Mouse (Mus musculus): Measurements from ENCODE around the gene Rsph1.

The Rsph1 gene

DNA sequence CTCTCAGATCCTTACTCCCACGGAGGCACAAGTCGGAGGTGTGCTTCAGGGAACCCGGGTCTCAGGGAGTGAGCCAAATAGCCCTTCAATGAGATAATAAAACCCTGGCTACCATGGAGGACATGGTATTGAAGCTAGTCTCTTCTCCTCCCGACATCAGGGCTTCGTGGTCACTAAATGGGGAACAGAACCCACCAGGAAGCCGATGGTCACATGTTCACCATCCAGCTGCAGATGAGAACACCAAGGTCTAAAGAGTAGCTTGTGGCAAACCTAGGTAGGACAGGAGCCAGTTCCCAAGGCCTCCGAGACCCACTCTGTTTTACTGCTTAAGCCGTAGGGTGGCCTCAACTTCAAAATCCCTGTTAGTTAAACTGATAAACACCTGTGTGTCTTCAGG, 68.5 kb downstream of the Rsph1 start:
- DNase-seq (ENCODE audit: low spot score) = no peak

DNA sequence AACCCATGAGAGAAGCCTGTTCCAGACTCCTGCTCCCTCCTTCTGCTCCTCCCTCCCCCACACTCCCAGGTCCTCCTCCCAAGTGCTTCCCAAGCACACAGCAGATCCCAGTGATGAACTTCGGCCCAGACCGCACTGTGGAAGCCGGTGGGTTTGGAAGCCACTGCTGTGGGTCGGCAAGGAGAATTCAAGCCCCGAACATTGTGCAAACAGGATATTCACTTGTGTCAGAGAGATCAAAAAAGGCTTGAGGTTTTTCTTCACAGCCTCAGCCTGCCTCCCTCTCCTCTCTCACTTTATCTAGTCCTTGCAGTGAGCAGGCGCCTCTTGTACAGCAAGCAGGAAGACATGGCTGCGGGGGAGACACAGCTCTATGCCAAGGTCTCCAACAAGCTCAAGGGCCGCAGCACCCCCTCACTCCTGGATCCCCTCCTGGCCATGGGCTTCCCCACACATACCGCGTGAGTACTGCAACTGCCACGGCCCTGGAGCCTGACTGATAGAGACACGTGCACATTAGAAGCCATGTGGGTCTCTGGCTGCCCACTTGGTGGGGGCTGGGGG, 69.3 kb downstream of the Rsph1 start, which contains the start of gene Ubash3a:
Gene Ubash3a (plus strand): TSS at position 103 of the 564 bp plus-strand sequence.
- no peak for DNase-seq (ENCODE audit: low spot score)
